Mouse (Mus musculus): ENCODE data around the gene Il17c.

Il17c gene

GRCm38 (mm10) chr8:122459990-122460389 lies 38.2 kb downstream of the Il17c start:
- no peak for DNase-seq (ENCODE audit: low read depth)

GRCm38 (mm10) chr8:122460524-122461472 lies 39.0 kb downstream of the Il17c start, which contains the start of gene Snai3:
Snai3 (minus strand) TSS chr8:122460733.
- no peak for DNase-seq (ENCODE audit: low read depth)

GRCm38 (mm10) chr8:122461473-122462148 lies 39.8 kb downstream of the Il17c start:
- DNase-seq (ENCODE audit: low read depth), result no peak

GRCm38 (mm10) chr8:122462510-122462909 lies 40.7 kb downstream of the Il17c start:
- DNase-seq (ENCODE audit: low read depth), result no peak

GRCm38 (mm10) chr8:122463651-122464640 lies 42.1 kb downstream of the Il17c start:
- DNase-seq (ENCODE audit: low read depth), result no peak

- no peak for DNase-seq (ENCODE audit: low read depth)
Observed at GRCm38 (mm10) chr8:122464985-122465384, 43.2 kb downstream of the Il17c start.

- DNase-seq (ENCODE audit: low read depth), result no peak
Observed at GRCm38 (mm10) chr8:122467816-122468215, 46.0 kb downstream of the Il17c start.

- no peak for DNase-seq (ENCODE audit: low read depth)
Observed at GRCm38 (mm10) chr8:122469407-122469806, 47.6 kb downstream of the Il17c start.

GRCm38 (mm10) chr8:122469965-122470364 lies 48.1 kb downstream of the Il17c start:
- no peak for DNase-seq (ENCODE audit: low read depth)

- no peak for DNase-seq (ENCODE audit: low read depth)
Observed at GRCm38 (mm10) chr8:122470691-122471090, 48.9 kb downstream of the Il17c start.

All from c-Kit-positive CD71-positive TER-119-negative erythroid progenitor cells, embryonic 14.5 days (primary cell).